Mouse (Mus musculus): ENCODE measurements around the gene Mvk. TPM values are rescaled to one million over a fixed set of nuclear protein-coding genes. Genes with fewer than 3 reads are reported as not detected.

The Mvk gene
- polyA plus RNA-seq, 1 experiment from 2014 or later = 56.3 TPM

- H3K9me3 ChIP-seq (replicated peaks; ENCODE audit: control insufficient read depth, low read length) = no peaks in the 10 kb centered on the region
- no peak overlapping the region for H3K4me3 ChIP-seq (replicated peaks; ENCODE audit: low read length)
- no peak overlapping the region for H3K4me2 ChIP-seq (ENCODE audit: low read depth, low read length)
- no peaks in the 10 kb centered on the region for H3K27me3 ChIP-seq (ENCODE audit: control insufficient read depth, insufficient read depth, low read length)
- H3K4me1 ChIP-seq (ENCODE audit: control insufficient read depth, insufficient read depth, low read length) = no peaks in the 10 kb centered on the region
- WGBS = 84% methylated on average over 8 of the region's 8 CpGs
- no peak overlapping the region for H3K9ac ChIP-seq (ENCODE audit: low read length)
- no peak for ATAC-seq (ENCODE audit: insufficient read depth, low FRiP score)
- H3K36me3 ChIP-seq (ENCODE audit: control insufficient read depth, insufficient read depth, low read length) = peaks cover 8% of the 10 kb centered on the region; the same call in 1 of the 2 replicates
- no peak overlapping the region for H3K27ac ChIP-seq (ENCODE audit: low read length)
These were observed 9.7 kb upstream of the Mvk start for GRCm38 (mm10) chr5:114434359-114434758.

GRCm38 (mm10) chr5:114435588-114435987, 8.5 kb upstream of the Mvk start:
- Histone ChIP-seq H3K9ac (ENCODE audit: low read length) (no peak overlapping the region), H3K27ac (ENCODE audit: low read length) (no peak overlapping the region), H3K4me1 (ENCODE audit: control insufficient read depth, insufficient read depth, low read length) (no peaks in the 10 kb centered on the region), H3K4me2 (ENCODE audit: low read depth, low read length) (no peak overlapping the region), H3K4me3 (replicated peaks; ENCODE audit: low read length) (no peak overlapping the region), H3K27me3 (ENCODE audit: control insufficient read depth, insufficient read depth, low read length) (no peaks in the 10 kb centered on the region), H3K9me3 (replicated peaks; ENCODE audit: control insufficient read depth, low read length) (no peaks in the 10 kb centered on the region), H3K36me3 (ENCODE audit: control insufficient read depth, insufficient read depth, low read length) (peaks cover 8% of the 10 kb centered on the region; the same call in 1 of the 2 replicates)
- 92% methylated on average over 14 of the region's 14 CpGs for WGBS
- no peak for ATAC-seq (ENCODE audit: insufficient read depth, low FRiP score)

- peak overlapping the region; percentile 23; the same call in 1 of the 2 replicates for H3K27ac ChIP-seq (ENCODE audit: low read length)
These were observed 261 bp downstream of the Mvk start for GRCm38 (mm10) chr5:114444368-114444692.

GRCm38 (mm10) chr5:114449011-114449410, 4.9 kb downstream of the Mvk start:
- Histone ChIP-seq H3K4me1 (ENCODE audit: control insufficient read depth, insufficient read depth, low read length) (peaks cover 12% of the 10 kb centered on the region), H3K9ac (ENCODE audit: low read length) (no peak overlapping the region), H3K4me3 (replicated peaks; ENCODE audit: low read length) (no peak overlapping the region), H3K36me3 (ENCODE audit: control insufficient read depth, insufficient read depth, low read length) (peaks cover 17% of the 10 kb centered on the region; the same call in 1 of the 2 replicates), H3K4me2 (ENCODE audit: low read depth, low read length) (no peak overlapping the region), H3K27me3 (ENCODE audit: control insufficient read depth, insufficient read depth, low read length) (no peaks in the 10 kb centered on the region), H3K9me3 (replicated peaks; ENCODE audit: control insufficient read depth, low read length) (no peaks in the 10 kb centered on the region), H3K27ac (ENCODE audit: low read length) (no peak overlapping the region)
- 60% methylated on average over 4 of the region's 4 CpGs for WGBS
- peak; percentile 41; the same call in 1 of the 2 replicates for ATAC-seq (ENCODE audit: insufficient read depth, low FRiP score)

More at GRCm38 (mm10) chr5:114444368-114444692, 261 bp downstream of the Mvk start:
- peak overlapping the region; percentile 81 for H3K9ac ChIP-seq (ENCODE audit: low read length)
- H3K4me3 ChIP-seq (replicated peaks; ENCODE audit: low read length) = peak overlapping the region; percentile 75
- WGBS = 1% methylated on average over 21 of the region's 21 CpGs
- H3K4me2 ChIP-seq (ENCODE audit: low read depth, low read length) = peak overlapping the region; percentile 68
- H3K4me1 ChIP-seq (ENCODE audit: control insufficient read depth, insufficient read depth, low read length) = peaks cover 12% of the 10 kb centered on the region
- H3K36me3 ChIP-seq (ENCODE audit: control insufficient read depth, insufficient read depth, low read length) = peaks cover 3% of the 10 kb centered on the region; the same call in 1 of the 2 replicates
- no peak for ATAC-seq (ENCODE audit: insufficient read depth, low FRiP score)
- no peaks in the 10 kb centered on the region for H3K27me3 ChIP-seq (ENCODE audit: control insufficient read depth, insufficient read depth, low read length)
- H3K9me3 ChIP-seq (replicated peaks; ENCODE audit: control insufficient read depth, low read length) = no peaks in the 10 kb centered on the region

GRCm38 (mm10) chr5:114456287-114456686, 12.2 kb downstream of the Mvk start:
- Histone ChIP-seq H3K4me3 (replicated peaks; ENCODE audit: low read length) (no peak overlapping the region), H3K27ac (ENCODE audit: low read length) (no peak overlapping the region), H3K9me3 (replicated peaks; ENCODE audit: control insufficient read depth, low read length) (no peaks in the 10 kb centered on the region), H3K9ac (ENCODE audit: low read length) (no peak overlapping the region), H3K4me1 (ENCODE audit: control insufficient read depth, insufficient read depth, low read length) (peaks cover 10% of the 10 kb centered on the region), H3K4me2 (ENCODE audit: low read depth, low read length) (no peak overlapping the region), H3K27me3 (ENCODE audit: control insufficient read depth, insufficient read depth, low read length) (no peaks in the 10 kb centered on the region), H3K36me3 (ENCODE audit: control insufficient read depth, insufficient read depth, low read length) (0 out of 2 replicates have a peak, but pooled peaks cover 5% of the 10 kb centered on the region)
- ATAC-seq (ENCODE audit: insufficient read depth, low FRiP score) = no peak
- WGBS = 75% methylated on average over 9 of the region's 9 CpGs

GRCm38 (mm10) chr5:114456995-114457605, 13.0 kb downstream of the Mvk start:
- no peak for ATAC-seq (ENCODE audit: insufficient read depth, low FRiP score)
- H3K9me3 ChIP-seq (replicated peaks; ENCODE audit: control insufficient read depth, low read length) = no peaks in the 10 kb centered on the region
- no peak overlapping the region for H3K4me3 ChIP-seq (replicated peaks; ENCODE audit: low read length)
- 0 out of 2 replicates have a peak, but pooled peaks cover 2% of the 10 kb centered on the region for H3K36me3 ChIP-seq (ENCODE audit: control insufficient read depth, insufficient read depth, low read length)
- no peaks in the 10 kb centered on the region for H3K27me3 ChIP-seq (ENCODE audit: control insufficient read depth, insufficient read depth, low read length)
- 79% methylated on average over 16 of the region's 16 CpGs for WGBS
- no peak overlapping the region for H3K9ac ChIP-seq (ENCODE audit: low read length)
- H3K27ac ChIP-seq (ENCODE audit: low read length) = no peak overlapping the region
- H3K4me2 ChIP-seq (ENCODE audit: low read depth, low read length) = no peak overlapping the region
- H3K4me1 ChIP-seq (ENCODE audit: control insufficient read depth, insufficient read depth, low read length) = peaks cover 10% of the 10 kb centered on the region

GRCm38 (mm10) chr5:114461238-114461637, 17.2 kb downstream of the Mvk start:
- H3K27me3 ChIP-seq (ENCODE audit: control insufficient read depth, insufficient read depth, low read length) = no peaks in the 10 kb centered on the region
- no peaks in the 10 kb centered on the region for H3K9me3 ChIP-seq (replicated peaks; ENCODE audit: control insufficient read depth, low read length)
- H3K9ac ChIP-seq (ENCODE audit: low read length) = no peak overlapping the region
- peak overlapping the region; percentile 10 for H3K27ac ChIP-seq (ENCODE audit: low read length)
- no peaks in the 10 kb centered on the region for H3K36me3 ChIP-seq (ENCODE audit: control insufficient read depth, insufficient read depth, low read length)
- peaks cover 24% of the 10 kb centered on the region for H3K4me1 ChIP-seq (ENCODE audit: control insufficient read depth, insufficient read depth, low read length)
- ATAC-seq (ENCODE audit: insufficient read depth, low FRiP score) = peak; percentile 19; the same call in 1 of the 2 replicates
- H3K4me3 ChIP-seq (replicated peaks; ENCODE audit: low read length) = no peak overlapping the region
- WGBS = 11% methylated on average over 7 of the region's 7 CpGs
- H3K4me2 ChIP-seq (ENCODE audit: low read depth, low read length) = no peak overlapping the region

- Histone ChIP-seq H3K27ac (ENCODE audit: low read length) (no peak overlapping the region), H3K4me2 (ENCODE audit: low read depth, low read length) (no peak overlapping the region)
- ATAC-seq (ENCODE audit: insufficient read depth, low FRiP score) = no peak
These were observed 18.3 kb downstream of the Mvk start for GRCm38 (mm10) chr5:114462067-114463040.

GRCm38 (mm10) chr5:114464561-114464960, 20.5 kb downstream of the Mvk start:
- H3K4me3 ChIP-seq (replicated peaks; ENCODE audit: low read length) = no peak overlapping the region
- H3K4me1 ChIP-seq (ENCODE audit: control insufficient read depth, insufficient read depth, low read length) = peaks cover 40% of the 10 kb centered on the region
- H3K9ac ChIP-seq (ENCODE audit: low read length) = no peak overlapping the region
- no peaks in the 10 kb centered on the region for H3K9me3 ChIP-seq (replicated peaks; ENCODE audit: control insufficient read depth, low read length)
- 65% methylated on average over 2 of the region's 2 CpGs for WGBS
- H3K27me3 ChIP-seq (ENCODE audit: control insufficient read depth, insufficient read depth, low read length) = no peaks in the 10 kb centered on the region
- no peaks in the 10 kb centered on the region for H3K36me3 ChIP-seq (ENCODE audit: control insufficient read depth, insufficient read depth, low read length)
- H3K4me2 ChIP-seq (ENCODE audit: low read depth, low read length) = no peak overlapping the region
- ATAC-seq (ENCODE audit: insufficient read depth, low FRiP score) = no peak
- no peak overlapping the region for H3K27ac ChIP-seq (ENCODE audit: low read length)

More at GRCm38 (mm10) chr5:114462067-114463040, 18.3 kb downstream of the Mvk start:
- whole genome bisulfite sequencing = 76% methylated on average over 24 of the region's 24 CpGs
- no peaks in the 10 kb centered on the region for H3K9me3 ChIP-seq (replicated peaks; ENCODE audit: control insufficient read depth, low read length)
- no peaks in the 10 kb centered on the region for H3K27me3 ChIP-seq (ENCODE audit: control insufficient read depth, insufficient read depth, low read length)
- H3K4me3 ChIP-seq (replicated peaks; ENCODE audit: low read length) = no peak overlapping the region
- no peak overlapping the region for H3K9ac ChIP-seq (ENCODE audit: low read length)
- peaks cover 33% of the 10 kb centered on the region for H3K4me1 ChIP-seq (ENCODE audit: control insufficient read depth, insufficient read depth, low read length)
- no peaks in the 10 kb centered on the region for H3K36me3 ChIP-seq (ENCODE audit: control insufficient read depth, insufficient read depth, low read length)
